Mouse (Mus musculus) small intestine, adult 2 months (tissue): ENCODE data around the gene Tead3.

Experiments used
- CTCF ChIP-seq: fragments of 200-500 bp; IDR thresholded peaks from 2 replicates; pipeline ENCODE4 v1.5.1; 2012; ENCODE audit warnings: low read depth, mild to moderate bottlenecking, control low read depth, inconsistent platforms, low read length, moderate library complexity, mixed read lengths; ENCODE audit not compliant: insufficient replicate concordance, insufficient read length; ENCODE audit errors: extremely low read depth
- POLR2A ChIP-seq: fragments of 200-500 bp; IDR thresholded peaks from 2 replicates; pipeline ENCODE4 v1.6.1; 2012; ENCODE audit warnings: low read depth, mild to moderate bottlenecking, control low read depth, inconsistent platforms, low read length, moderate library complexity

DNA sequence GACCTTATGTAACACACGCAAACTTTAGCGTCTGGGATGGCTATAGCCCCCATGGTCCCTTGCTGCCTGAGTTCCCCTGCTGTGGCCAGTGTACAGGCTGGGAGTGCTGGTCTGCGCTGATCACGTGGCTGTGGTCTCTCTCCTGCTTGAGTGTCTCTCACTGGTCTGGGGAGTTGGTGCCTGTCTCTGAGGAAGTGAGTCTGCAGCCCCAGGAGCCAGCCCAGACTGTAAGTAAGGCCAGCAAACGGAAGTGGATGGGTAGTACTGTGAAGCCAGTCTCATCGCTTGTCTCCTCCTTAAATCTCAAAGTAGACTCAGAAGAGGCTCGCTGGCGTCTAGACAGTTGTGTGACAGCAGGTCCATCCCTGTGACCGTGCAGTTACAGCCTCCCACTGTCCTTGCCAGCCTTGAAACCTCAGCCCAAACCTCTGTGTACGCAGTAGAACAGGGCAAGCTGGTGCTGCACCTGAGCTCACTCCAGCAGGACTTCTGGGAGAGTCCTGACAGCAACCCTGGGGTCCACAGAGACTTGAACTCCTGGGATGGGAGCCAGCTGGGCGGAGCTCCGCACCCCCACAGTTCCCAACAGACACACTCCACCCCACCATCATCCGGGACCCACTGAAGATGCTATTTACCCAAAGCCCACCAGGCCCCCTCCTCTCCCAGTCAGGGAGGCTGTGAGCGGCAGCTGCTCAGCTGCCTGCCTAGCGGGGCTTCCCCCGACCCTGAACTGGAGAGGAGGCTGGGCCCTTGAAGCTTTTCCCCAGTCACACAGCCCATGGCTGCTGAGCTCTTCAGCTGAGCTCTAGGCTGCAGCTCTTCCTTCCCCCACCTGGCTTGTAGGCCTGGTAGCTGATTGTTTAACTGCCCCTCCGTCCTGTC lies 55.9 kb downstream of the Tead3 start:
- TF ChIP-seq CTCF: no peak
- TF ChIP-seq POLR2A: no peak
